Mouse (Mus musculus) lung, embryonic 14.5 days (tissue): ENCODE measurements around the gene Sox5. TPM values are rescaled to one million over a fixed set of nuclear protein-coding genes. Genes with fewer than 3 reads are reported as not detected.

ENCODE experiments used
- ATAC-seq: fragments of 200-750 bp; cut with Nextera tagmentation; 2 replicates; pipeline ENCODE4 v1.8.0; 2017; ENCODE audit warnings: mild to moderate bottlenecking, moderate TSS enrichment, moderate library complexity; ENCODE audit not compliant: insufficient read depth
- DNase-seq: peaks from one replicate; pipeline ENCODE4 v3.0.0-alpha.2; 2015
- H3K27ac ChIP-seq: fragments of 300-500 bp; sonication (generic); 2 replicates; pipeline ENCODE4 v1.5.1; 2014; ENCODE audit warnings: low read depth, mild to moderate bottlenecking, moderate library complexity
- H3K27me3 ChIP-seq: fragments of 300-500 bp; sonication (generic); 2 replicates; pipeline ENCODE4 v1.6.1; 2014; ENCODE audit warnings: low read length, control low read depth; ENCODE audit not compliant: insufficient read depth
- H3K36me3 ChIP-seq: fragments of 300-500 bp; sonication (generic); 2 replicates; pipeline ENCODE4 v1.6.1; 2014; ENCODE audit warnings: control low read depth; ENCODE audit not compliant: insufficient read depth
- H3K4me1 ChIP-seq: fragments of 300-500 bp; sonication (generic); 2 replicates; pipeline ENCODE4 v1.6.1; 2014; ENCODE audit warnings: antibody characterized with exemption, control low read depth; ENCODE audit not compliant: insufficient read depth
- H3K4me2 ChIP-seq: fragments of 300-500 bp; sonication (generic); 2 replicates; pipeline ENCODE4 v1.6.1; 2014; ENCODE audit warnings: mild to moderate bottlenecking
- H3K4me3 ChIP-seq: fragments of 300-500 bp; sonication (generic); 2 replicates; pipeline ENCODE4 v1.5.1; 2014; ENCODE audit warnings: low read depth, low read length
- H3K9ac ChIP-seq: fragments of 300-500 bp; sonication (generic); 2 replicates; pipeline ENCODE4 v1.6.1; 2014
- H3K9me3 ChIP-seq: fragments of 300-500 bp; sonication (generic); 2 replicates; pipeline ENCODE4 v1.6.1; 2016; ENCODE audit warnings: low read depth, low read length, control low read depth
- CTCF ChIP-seq: IDR thresholded peaks from 2 replicates; pipeline ENCODE4 v1.5.1; 2016; ENCODE audit warnings: antibody characterized with exemption, low read depth
- WGBS: fragments of 180-500 bp; shearing (Covaris S2); extraction: QIAGEN DNeasy Blood & Tissue Kit; methylation state at CpG from one replicate; pipeline ENCODE4 v1.1.7; 2014; 5-methylcytosine and 5-hydroxymethylcytosine counted together
- polyA plus RNA-seq: library from polyadenylated mRNA; unstranded; fragments of >200 nt; fragmentation: Nextera tagmentation; extraction: Ambion mirVana; gene quantifications from 2 replicates; pipeline ENCODE4 v1.2.1, GENCODE M21; 2014

Sox5 gene
- polyA plus RNA-seq, 1 experiment from 2014 or later, result 21.3 TPM

DNA sequence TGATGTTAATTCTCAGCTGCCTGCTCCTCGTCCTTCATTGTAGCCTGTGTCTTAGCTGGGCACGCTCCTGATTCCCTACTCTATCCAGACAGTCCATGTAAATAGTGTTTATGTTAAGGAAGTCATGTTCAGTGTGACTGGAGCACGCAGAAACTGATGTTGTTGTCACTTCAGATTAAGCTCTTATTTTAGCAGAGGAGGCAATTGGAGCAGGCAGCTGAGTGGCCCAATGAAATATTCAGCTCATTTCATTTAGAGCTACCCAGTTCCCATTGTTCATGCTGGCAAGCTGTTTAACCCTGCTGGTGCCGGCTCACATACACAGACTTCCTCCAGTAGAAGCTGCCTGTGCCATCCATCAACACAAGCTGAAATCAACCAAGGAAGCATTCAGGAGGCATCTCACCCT is 170.4 kb downstream of the Sox5 start:
- Histone ChIP-seq H3K27ac (no peak overlapping the region), H3K4me3 (no peak overlapping the region), H3K4me2 (no peak overlapping the region), H3K9ac (no peak overlapping the region), H3K9me3 (no peaks in the 10 kb centered on the region), H3K36me3 (no peaks in the 10 kb centered on the region), H3K27me3 (no peaks in the 10 kb centered on the region), H3K4me1 (0 out of 2 replicates have a peak, but pooled peaks cover 4% of the 10 kb centered on the region)
- DNase-seq (no peak), ATAC-seq (no peak)
- WGBS, result 21% methylated on average over 4 of the region's 4 CpGs
- TF ChIP-seq CTCF, result no peak

DNA sequence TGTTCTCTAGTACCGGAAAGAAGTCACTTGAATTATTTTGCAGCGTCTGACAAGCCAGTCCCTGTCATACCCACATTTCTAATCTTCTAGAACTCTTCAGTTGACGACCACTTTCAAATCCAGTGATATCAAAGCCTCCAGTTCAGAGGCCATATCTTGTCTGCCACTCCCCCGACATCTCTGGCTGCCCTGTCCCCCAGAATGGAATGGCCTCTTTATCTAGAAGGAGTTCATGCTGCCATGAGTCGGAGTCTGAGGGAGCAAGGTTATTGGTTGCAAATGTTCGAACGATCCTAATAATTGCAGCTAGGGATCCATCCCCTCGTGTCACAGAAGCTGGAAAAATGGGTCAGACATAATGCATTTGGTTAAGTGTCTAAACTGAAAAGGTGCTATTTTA is 170.9 kb downstream of the Sox5 start:
- Histone ChIP-seq H3K9ac (no peak overlapping the region), H3K27me3 (no peaks in the 10 kb centered on the region), H3K9me3 (no peaks in the 10 kb centered on the region), H3K4me1 (0 out of 2 replicates have a peak, but pooled peaks cover 4% of the 10 kb centered on the region), H3K4me2 (no peak overlapping the region), H3K4me3 (no peak overlapping the region), H3K36me3 (no peaks in the 10 kb centered on the region), H3K27ac (no peak overlapping the region)
- DNase-seq (no peak), ATAC-seq (no peak)
- TF ChIP-seq CTCF, result no peak
- 47% methylated on average over 8 of the region's 8 CpGs for WGBS

DNA sequence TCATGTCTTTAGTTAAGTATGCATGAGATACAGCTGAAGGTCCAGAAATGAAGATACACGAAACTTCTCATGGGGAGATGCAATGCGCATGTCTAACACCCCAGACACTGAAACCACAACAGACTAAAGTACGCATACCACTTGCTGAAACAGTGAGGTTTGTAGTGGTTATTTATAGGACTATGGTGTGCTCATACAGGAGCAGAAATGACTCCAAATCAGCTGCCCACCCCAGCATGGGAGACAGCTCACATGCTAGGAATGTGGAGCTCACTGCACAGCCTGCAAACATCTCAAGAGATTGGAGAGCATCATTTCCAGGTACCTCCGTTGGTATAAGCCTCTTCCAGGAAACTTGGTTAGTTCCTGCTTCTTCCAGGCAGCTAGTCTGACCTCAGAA is 178.9 kb downstream of the Sox5 start:
- TF ChIP-seq CTCF, result no peak
- Histone ChIP-seq H3K4me3 (no peak overlapping the region), H3K27ac (no peak overlapping the region), H3K9me3 (no peaks in the 10 kb centered on the region), H3K27me3 (no peaks in the 10 kb centered on the region), H3K4me2 (no peak overlapping the region), H3K36me3 (no peaks in the 10 kb centered on the region), H3K9ac (no peak overlapping the region), H3K4me1 (no peaks in the 10 kb centered on the region)
- ATAC-seq (no peak), DNase-seq (no peak)
- 89% methylated on average over 4 of the region's 4 CpGs for WGBS

DNA sequence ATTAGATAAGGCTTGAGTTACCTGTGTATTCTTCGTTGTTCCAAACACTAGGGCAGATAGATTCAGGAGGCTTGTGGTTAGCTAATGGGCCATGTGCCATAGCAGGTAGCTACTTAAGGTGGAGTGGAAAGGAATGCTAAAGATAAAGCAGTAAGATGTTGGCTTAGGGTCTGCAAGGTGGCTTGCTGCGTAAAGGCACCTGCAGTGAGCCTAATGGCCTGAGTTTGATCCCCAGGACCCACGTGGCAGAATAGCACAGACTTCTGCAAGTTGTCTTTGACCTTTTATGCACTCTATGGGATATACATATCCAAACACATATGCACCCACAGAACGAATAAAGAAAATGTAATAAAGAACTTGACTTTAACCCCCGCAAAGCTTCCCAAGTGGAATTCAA is 181.4 kb downstream of the Sox5 start:
- Histone ChIP-seq H3K27ac (no peak overlapping the region), H3K4me3 (no peak overlapping the region), H3K4me1 (0 out of 2 replicates have a peak, but pooled peaks cover 4% of the 10 kb centered on the region), H3K9ac (no peak overlapping the region), H3K9me3 (no peaks in the 10 kb centered on the region), H3K36me3 (no peaks in the 10 kb centered on the region), H3K27me3 (no peaks in the 10 kb centered on the region), H3K4me2 (no peak overlapping the region)
- ATAC-seq (no peak), DNase-seq (no peak)
- WGBS, result 61% methylated on average over 5 of the region's 5 CpGs
- TF ChIP-seq CTCF, result no peak

DNA sequence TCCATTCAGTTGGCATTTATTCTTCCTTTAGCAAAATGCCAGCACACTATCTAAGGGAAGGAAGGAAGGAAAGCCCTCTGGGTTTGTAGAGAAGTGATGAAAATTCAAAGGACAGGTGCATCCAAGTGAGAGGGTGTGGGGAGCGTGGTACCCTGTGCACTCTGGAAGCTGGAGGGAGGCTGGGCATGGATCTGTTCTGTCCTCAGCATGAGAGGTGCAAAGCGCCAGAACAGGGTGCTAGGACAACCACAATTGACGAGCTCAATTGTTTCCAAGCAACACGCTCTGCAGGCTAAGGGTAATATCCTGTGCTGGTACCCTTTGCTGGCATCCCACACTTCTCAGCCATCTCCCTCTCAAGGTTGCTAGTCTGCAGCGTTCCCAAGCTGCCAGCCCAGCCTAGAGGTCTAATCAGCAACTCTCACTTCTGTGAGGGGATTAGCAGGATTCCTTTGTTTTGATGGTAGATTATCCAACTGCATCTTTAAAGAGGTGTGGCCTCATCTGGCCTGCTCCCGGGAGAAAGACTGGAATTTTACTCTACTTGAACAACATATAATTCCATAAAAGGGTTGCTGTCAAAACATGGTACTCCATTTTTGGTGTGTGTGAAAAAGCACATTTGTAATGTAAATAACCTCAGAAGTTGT is 183.3 kb downstream of the Sox5 start:
- WGBS, result 51% methylated on average over 6 of the region's 6 CpGs
- ATAC-seq (no peak), DNase-seq (no peak)
- Histone ChIP-seq H3K4me2 (no peak overlapping the region), H3K27ac (no peak overlapping the region), H3K27me3 (no peaks in the 10 kb centered on the region), H3K9ac (no peak overlapping the region), H3K9me3 (no peaks in the 10 kb centered on the region), H3K4me1 (0 out of 2 replicates have a peak, but pooled peaks cover 4% of the 10 kb centered on the region), H3K4me3 (no peak overlapping the region), H3K36me3 (no peaks in the 10 kb centered on the region)
- TF ChIP-seq CTCF, result no peak

DNA sequence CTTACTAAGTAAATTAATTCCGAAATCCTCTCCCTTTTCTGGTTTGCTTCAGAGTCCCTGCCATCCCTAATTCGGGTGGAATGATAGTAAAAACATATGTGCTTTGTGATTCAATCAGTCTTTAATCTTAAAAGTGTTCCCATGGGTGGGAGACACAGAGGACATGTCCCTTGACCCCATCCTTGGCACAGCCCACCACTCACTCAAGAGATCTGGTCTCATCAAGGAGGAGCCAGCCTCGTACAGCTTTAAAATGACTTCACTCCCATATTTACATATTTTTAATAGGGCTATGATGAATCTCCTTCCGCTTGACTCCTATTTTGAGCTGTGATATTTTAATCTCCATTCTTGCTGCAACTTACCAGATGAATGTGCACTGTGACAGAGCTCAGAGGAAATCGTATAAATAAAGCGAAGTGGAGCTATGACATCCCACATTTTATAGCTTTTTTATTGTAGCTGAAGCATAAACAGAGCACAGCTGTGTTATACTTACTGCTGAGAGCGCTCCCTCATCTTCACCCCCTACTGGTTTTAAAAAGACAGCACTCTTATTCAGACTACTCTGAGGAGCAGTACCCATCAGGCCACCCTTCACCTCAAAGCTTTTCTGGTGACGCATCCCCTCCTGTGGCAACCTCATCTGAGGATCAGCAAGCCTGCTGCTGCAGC is 185.1 kb downstream of the Sox5 start:
- ATAC-seq (peak; percentile 92), DNase-seq (peak; percentile 90)
- peak overlapping the region; percentile 0; the same call in 1 of the 2 replicates for H3K4me2 ChIP-seq
- H3K9me3 ChIP-seq, result no peaks in the 10 kb centered on the region
- no peak overlapping the region for H3K9ac ChIP-seq
- no peaks in the 10 kb centered on the region for H3K27me3 ChIP-seq
- TF ChIP-seq CTCF, result peak; percentile 53
- 0 out of 2 replicates have a peak, but pooled peaks cover 4% of the 10 kb centered on the region for H3K4me1 ChIP-seq
- no peak overlapping the region for H3K4me3 ChIP-seq
- H3K27ac ChIP-seq, result no peak overlapping the region
- 27% methylated on average over 8 of the region's 8 CpGs for WGBS
- H3K36me3 ChIP-seq, result no peaks in the 10 kb centered on the region

DNA sequence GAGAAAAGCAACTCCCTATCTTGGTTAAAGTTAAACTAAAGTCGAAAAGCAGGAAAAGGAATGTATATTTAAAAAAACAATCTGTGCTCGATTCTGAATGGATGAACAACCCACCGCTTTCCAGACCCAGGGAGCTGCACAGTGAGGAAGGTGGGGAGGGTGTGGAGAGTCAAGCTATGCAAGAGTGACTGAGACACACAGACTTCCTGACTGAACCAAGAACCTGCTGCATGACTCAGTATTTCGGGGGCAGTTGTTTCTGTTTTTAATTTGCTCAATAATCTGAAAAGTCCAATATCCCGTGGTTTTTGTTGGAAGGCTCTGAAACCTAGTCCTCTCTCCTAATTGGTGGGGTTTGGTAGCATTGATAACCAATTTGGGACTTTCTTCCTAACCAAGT is 196.9 kb downstream of the Sox5 start:
- Histone ChIP-seq H3K4me1 (0 out of 2 replicates have a peak, but pooled peaks cover 5% of the 10 kb centered on the region), H3K36me3 (no peaks in the 10 kb centered on the region), H3K4me2 (no peak overlapping the region), H3K4me3 (no peak overlapping the region), H3K9ac (no peak overlapping the region), H3K9me3 (no peaks in the 10 kb centered on the region), H3K27me3 (no peaks in the 10 kb centered on the region), H3K27ac (no peak overlapping the region)
- 32% methylated on average over 5 of the region's 5 CpGs for WGBS
- no peak for TF ChIP-seq CTCF
- ATAC-seq, result no peak
- no peak for DNase-seq
